Mouse (Mus musculus) liver (tissue): Measurements from ENCODE around the gene Depdc5.
"Not testable (repeated sequence)": the region's sequence is repeated elsewhere in the genome, so short reads cannot be mapped to it uniquely, and the experiment has no call there.

Experiments
- DNase-seq: peaks from one replicate; pipeline ENCODE4 v3.0.0-alpha.2; 2020; ENCODE audit warnings: mixed read lengths

Gene Depdc5

DNA sequence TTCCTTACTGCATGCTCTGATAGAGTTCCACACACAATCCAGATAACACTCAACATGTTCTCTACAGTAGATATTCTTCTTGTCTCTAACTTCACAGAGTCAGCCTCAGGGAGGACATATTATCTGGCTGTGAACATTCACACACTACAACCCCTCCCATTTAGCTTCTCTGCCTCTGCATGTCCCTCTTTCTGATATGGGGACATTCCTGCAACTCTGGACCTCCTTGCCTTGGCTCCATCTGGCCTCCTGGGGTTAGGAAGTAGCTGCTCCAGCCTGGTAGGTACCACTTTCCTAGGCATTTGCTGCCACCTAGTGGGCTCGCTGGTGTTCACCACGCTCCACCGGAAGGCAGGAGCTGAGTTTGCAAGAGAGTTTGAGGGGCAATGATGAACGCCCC lies 169.6 kb downstream of the Depdc5 start:
- DNase-seq: peak; percentile 90

DNA sequence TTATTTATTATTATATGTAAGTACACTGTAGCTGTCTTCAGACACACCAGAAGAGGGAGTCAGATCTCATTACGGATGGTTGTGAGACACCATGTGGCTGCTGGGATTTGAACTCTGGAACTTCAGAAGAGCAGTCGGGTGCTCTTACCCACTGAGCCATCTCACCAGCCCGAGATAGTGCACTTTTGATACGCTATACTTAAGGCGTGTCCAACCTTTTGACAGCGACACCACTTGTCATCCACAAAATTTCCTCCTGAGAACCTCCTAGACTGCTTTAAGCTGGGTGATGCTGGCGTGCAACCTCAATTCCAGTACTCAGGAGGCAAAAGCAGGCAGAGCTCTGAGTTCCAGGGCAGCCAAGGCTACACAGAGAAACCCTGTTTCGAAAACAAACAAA lies 170.1 kb downstream of the Depdc5 start:
- peak; percentile 42 for DNase-seq

DNA sequence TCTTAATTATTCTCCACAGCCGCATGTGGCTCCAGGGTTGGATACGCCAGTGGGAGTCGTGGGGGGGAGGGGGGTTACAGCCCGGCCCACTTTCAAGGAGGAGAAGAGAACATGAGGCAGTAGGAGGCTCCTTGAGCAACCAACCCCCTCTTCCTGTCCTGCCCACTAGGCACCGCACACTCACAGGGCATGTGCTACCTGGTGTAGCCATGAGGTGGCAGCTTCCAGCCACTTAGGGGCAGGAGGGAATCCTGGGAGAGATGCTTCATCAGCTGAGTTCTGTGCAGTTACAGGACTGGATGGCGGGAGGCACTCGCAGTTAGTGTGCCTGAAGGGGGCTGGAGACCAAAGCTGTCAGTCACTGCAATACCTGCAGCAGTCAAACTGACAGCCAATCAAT lies 170.6 kb downstream of the Depdc5 start:
- DNase-seq: peak; percentile 65

DNA sequence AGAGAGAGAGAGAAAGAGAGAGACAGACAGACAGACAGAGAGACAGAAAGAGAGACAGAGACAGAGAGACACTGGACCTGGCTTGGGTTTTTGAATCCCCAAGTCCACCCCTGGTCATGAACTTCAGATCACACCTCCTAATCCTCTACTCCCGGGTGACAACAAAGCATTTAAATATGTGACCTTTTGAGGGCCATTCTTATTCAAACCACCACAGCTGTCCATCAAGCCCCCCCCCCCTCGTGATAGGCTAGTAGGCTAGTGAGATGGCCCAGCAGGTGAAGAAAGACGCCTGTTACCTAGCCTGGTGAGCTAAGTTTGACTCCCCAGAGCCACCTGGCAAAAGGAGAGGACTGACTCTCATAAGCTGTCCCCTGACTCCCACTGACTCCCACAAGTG lies 171.4 kb downstream of the Depdc5 start:
- DNase-seq: no peak

DNA sequence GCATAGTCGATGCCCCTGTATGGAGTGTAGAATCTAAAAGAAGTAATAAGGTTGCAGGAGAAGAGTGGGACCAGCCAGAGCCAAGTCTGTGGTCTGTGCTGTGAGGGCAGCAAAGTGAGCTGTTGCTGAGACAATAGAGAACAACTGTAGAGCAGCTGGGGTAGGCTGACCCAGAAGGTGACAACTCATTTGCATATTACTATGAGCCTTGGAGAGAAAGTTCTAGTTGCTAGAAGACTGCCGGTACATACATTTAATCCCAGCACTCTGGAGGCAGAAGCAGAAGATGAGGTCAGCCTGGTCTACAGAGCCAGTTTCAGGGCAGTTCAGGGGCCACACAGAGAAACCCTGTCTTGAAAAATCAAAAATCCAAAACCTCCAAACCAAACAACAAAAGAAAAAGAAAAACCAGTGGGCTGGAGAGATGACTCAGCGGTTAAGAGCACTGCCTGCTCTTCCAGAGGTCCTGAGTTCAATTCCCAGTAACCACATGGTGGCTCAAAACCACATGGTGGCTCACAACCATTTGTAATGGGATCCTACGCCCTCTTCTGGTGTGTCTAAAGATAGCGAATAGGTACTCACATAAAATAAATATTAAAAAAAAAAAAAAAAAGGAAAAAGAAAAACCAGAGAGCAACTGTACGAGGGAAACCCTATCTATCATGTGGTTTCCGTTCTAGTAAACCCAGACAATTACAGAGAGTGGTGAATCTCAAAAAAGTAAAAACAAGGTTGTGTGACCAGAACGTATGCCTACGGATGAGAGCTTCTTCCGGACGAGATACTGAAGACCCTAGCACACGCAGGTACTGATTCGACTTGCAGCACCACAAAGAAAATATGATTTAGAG lies 175.4 kb downstream of the Depdc5 start:
- no peak for DNase-seq

DNA sequence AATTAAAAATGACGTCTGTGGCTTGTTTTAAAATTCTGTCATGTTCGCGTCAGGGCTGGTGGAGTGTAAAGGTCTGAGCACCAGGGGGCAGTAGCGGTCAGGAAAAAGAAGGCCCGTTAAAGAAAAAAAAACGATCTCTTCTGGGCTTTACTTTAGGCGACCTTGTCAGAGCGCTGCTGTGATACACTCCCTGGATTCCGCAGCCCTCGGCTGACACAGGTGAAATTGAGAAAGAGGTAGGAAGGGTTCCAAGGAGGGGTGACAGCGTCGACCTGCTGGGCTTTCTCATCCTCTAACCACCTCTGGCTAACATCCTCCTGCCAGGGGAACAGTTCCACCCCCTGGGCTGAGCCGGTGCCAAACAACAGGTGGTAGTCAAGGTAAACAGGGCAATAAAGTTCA lies 176.0 kb downstream of the Depdc5 start:
- peak; percentile 77 for DNase-seq

DNA sequence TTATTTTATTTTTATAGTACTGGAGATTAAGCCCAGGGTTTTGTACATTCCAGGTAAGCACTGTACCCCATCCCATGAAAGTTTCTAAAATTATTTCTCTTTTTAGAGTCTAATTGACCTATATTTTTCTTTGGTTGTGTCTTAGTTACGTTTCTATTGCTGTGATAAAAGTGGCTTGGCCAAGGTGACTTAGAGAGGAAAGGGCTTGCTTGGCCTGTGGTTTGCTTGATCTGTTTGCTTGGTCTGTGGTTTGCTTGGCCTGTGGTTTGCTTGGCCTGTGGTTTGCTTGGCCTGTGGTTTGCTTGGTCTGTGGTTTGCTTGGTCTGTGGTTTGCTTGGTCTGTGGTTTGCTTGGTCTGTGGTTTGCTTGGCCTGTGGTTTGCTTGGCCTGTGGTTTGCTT lies 177.2 kb downstream of the Depdc5 start:
- not testable (repeated sequence) for DNase-seq

DNA sequence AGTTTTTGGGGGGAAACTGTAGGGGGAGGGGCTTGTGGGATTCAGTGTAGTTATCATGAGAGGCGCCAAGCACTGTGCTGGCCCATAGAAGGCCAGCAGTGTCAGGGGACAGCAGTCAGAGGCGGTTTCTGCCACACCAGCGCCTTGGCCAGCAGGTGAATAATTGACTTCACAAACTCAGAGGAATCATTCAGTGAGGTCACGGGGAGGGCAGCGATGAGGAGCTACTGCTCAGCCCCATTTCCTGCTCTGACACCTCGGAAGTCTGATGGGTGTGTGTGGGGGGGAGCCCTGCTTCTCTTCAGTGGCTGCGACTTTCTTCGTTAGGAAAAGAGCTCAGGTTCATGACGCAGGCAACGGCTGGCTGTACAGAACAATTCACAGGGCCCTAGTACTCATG lies 179.9 kb downstream of the Depdc5 start:
- DNase-seq: no peak
